Mouse (Mus musculus) cerebellum, postnatal 10 days (tissue): ENCODE data around the gene Strc.

Source experiments
- DNase-seq, 2 experiments: peaks; one replicate each; pipeline ENCODE4 v3.0.0; 2021; ENCODE audit warnings: mixed read lengths in 2 of 2

The Strc gene

GRCm38 (mm10) chr2:121354820-121355592 is 32.0 kb downstream of the Strc start, which contains the start of gene Ppip5k1:
Gene Ppip5k1 (minus strand): TSS chr2:121355396.
- DNase-seq = peak; percentile 99

GRCm38 (mm10) chr2:121354378-121354777 is 32.6 kb downstream of the Strc start:
- DNase-seq = no peak

GRCm38 (mm10) chr2:121353156-121353555 is 33.8 kb downstream of the Strc start:
- no peak for DNase-seq

GRCm38 (mm10) chr2:121339057-121339456 is 47.9 kb downstream of the Strc start:
- no peak for DNase-seq

GRCm38 (mm10) chr2:121329492-121329891 is 57.5 kb downstream of the Strc start:
- peak; percentile 44 to 47 for DNase-seq

GRCm38 (mm10) chr2:121323693-121324470 is 63.1 kb downstream of the Strc start:
- DNase-seq = peak; percentile 83 to 87

GRCm38 (mm10) chr2:121323041-121323440 is 63.9 kb downstream of the Strc start:
- DNase-seq = peak; percentile 72 to 76

- DNase-seq = no peak
These were observed 70.7 kb downstream of the Strc start for GRCm38 (mm10) chr2:121316278-121316677.
